Comparison of ENCODE assay signal across 8 mouse cellular contexts in genomic region chr16:31948345-31948774, GRCm38 (mm10). TPM values are rescaled to one million over a fixed set of nuclear protein-coding genes. Genes with fewer than 3 reads are reported as not detected.
DNase-seq lines count a peak whose midpoint lies in the region; ATAC-seq and TF ChIP-seq lines count a peak whose summit lies in the region.

TSS of gene 0610012G03Rik (minus strand) at chr16:31948494.
TSS of gene Ncbp2 (plus strand) at chr16:31948513.

- H3K27ac ChIP-seq in forebrain, embryonic 13.5 days, result peak within 1 kb of the TSS; percentile 91
- peak within 1 kb of the TSS; percentile 85 for H3K27ac ChIP-seq in liver, postnatal 0 days (ENCODE audit: low read depth)
- peak within 1 kb of the TSS; percentile 93 for H3K27ac ChIP-seq in neural tube, embryonic 14.5 days (ENCODE audit: low read depth, low read length)

- intact Hi-C loops in heart, postnatal 10 days (cut with DNase I), result loop anchor here (2.0 to 5.0 kb wide), 2 partner anchors 54 to 299 kb away; partner anchors contain the start of genes Fbxo45, Senp5 and Wdr53

- peak within 1 kb of the TSS; percentile 99 for H3K4me3 ChIP-seq in E14TG2a.4 (replicated peaks; ENCODE audit: low read length)
- H3K4me3 ChIP-seq in forebrain, embryonic 13.5 days, result peak within 1 kb of the TSS; percentile 94
- peak within 1 kb of the TSS; percentile 79 for H3K4me3 ChIP-seq in liver, postnatal 0 days (ENCODE audit: low read depth, low read length)
- peak within 1 kb of the TSS; percentile 93 for H3K4me3 ChIP-seq in neural tube, embryonic 14.5 days (ENCODE audit: low read depth, low read length)

- peak within 1 kb of the TSS; percentile 90 for H3K9ac ChIP-seq in forebrain, embryonic 13.5 days
- peak within 1 kb of the TSS; percentile 88 for H3K9ac ChIP-seq in liver, postnatal 0 days (replicated peaks)
- peak within 1 kb of the TSS; percentile 93 for H3K9ac ChIP-seq in neural tube, embryonic 14.5 days (replicated peaks; ENCODE audit: low read depth, low read length)

- TF ChIP-seq EP300 in liver, postnatal 0 days (IDR thresholded peaks at IDR 0.05; ENCODE audit: low read depth), result no peak; the same call in 1 of the 2 replicates

- H3K9me3 ChIP-seq in E14TG2a.4 (ENCODE audit: low read length), result no peaks in the 10 kb centered on the region
- H3K9me3 ChIP-seq in forebrain, embryonic 13.5 days (replicated peaks), result no peaks in the 10 kb centered on the region
- H3K9me3 ChIP-seq in liver, postnatal 0 days (ENCODE audit: low read length), result no peaks in the 10 kb centered on the region
- H3K9me3 ChIP-seq in neural tube, embryonic 14.5 days (ENCODE audit: control insufficient read depth, low read length), result no peaks in the 10 kb centered on the region

- peaks cover 64% of the 10 kb centered on the region for H3K4me1 ChIP-seq in E14TG2a.4 (replicated peaks; ENCODE audit: low read depth, low read length)
- peaks cover 50% of the 10 kb centered on the region for H3K4me1 ChIP-seq in forebrain, embryonic 13.5 days
- H3K4me1 ChIP-seq in liver, postnatal 0 days (ENCODE audit: insufficient read depth), result peaks cover 21% of the 10 kb centered on the region
- peaks cover 27% of the 10 kb centered on the region for H3K4me1 ChIP-seq in neural tube, embryonic 14.5 days (ENCODE audit: control insufficient read depth, insufficient read depth, low read length)

- ATAC-seq in forebrain, embryonic 13.5 days, result peak; percentile 96
- ATAC-seq in liver, postnatal 0 days, result peak; percentile 94
- peak; percentile 91 for ATAC-seq in neural tube, embryonic 14.5 days (ENCODE audit: low read depth)

- peaks cover 61% of the 10 kb centered on the region for H3K36me3 ChIP-seq in E14TG2a.4 (ENCODE audit: insufficient read depth, low read length)
- peaks cover 33% of the 10 kb centered on the region for H3K36me3 ChIP-seq in forebrain, embryonic 13.5 days (ENCODE audit: poor library complexity, severe bottlenecking)
- 0 out of 2 replicates have a peak, but pooled peaks cover 6% of the 10 kb centered on the region for H3K36me3 ChIP-seq in liver, postnatal 0 days (replicated peaks; ENCODE audit: insufficient read depth, low read length)
- no peaks in the 10 kb centered on the region for H3K36me3 ChIP-seq in neural tube, embryonic 14.5 days (ENCODE audit: control insufficient read depth, insufficient read depth, low read length)

- TF ChIP-seq CTCF in E14TG2a.4 (conservative IDR thresholded peaks at IDR 0.05; ENCODE audit: low read length), result no peak
- TF ChIP-seq CTCF in liver, postnatal 0 days (IDR thresholded peaks at IDR 0.05; ENCODE audit: low read depth), result no peak; the same call in 1 of the 2 replicates

- H3K4me2 ChIP-seq in forebrain, embryonic 13.5 days, result peak within 1 kb of the TSS; percentile 91
- peak within 1 kb of the TSS; percentile 89 for H3K4me2 ChIP-seq in liver, postnatal 0 days (ENCODE audit: low read depth, low read length)
- peak within 1 kb of the TSS; percentile 85 for H3K4me2 ChIP-seq in neural tube, embryonic 14.5 days (ENCODE audit: low read depth, low read length)

- H3K27me3 ChIP-seq in E14TG2a.4 (ENCODE audit: insufficient read depth, low read length), result no peaks in the 10 kb centered on the region
- H3K27me3 ChIP-seq in forebrain, embryonic 13.5 days, result no peaks in the 10 kb centered on the region
- H3K27me3 ChIP-seq in liver, postnatal 0 days (ENCODE audit: insufficient read depth, low read length), result no peaks in the 10 kb centered on the region
- no peaks in the 10 kb centered on the region for H3K27me3 ChIP-seq in neural tube, embryonic 14.5 days (ENCODE audit: control insufficient read depth, insufficient read depth, low read length)

- peak; percentile 91 for DNase-seq in c-Kit-positive CD71-positive TER-119-positive erythroid progenitor cells, embryonic 14.5 days (ENCODE audit: low spot score)
- peak; percentile 97 to 98 for DNase-seq in heart, postnatal 10 days
- DNase-seq in large intestine, adult 2 months (ENCODE audit: low read depth, low spot score), result peak; percentile 62
- peak; percentile 98 for DNase-seq in liver, postnatal 0 days
- peak; percentile 98 for DNase-seq in testis, postnatal 10 days (ENCODE audit: low spot score)

- under 1% methylated on average over 52 of the region's 55 CpGs for WGBS in forebrain, embryonic 13.5 days
- WGBS in large intestine, adult 2 months, result under 1% methylated on average over 55 of the region's 55 CpGs
- 0% methylated on average over 43 of the region's 55 CpGs for WGBS in liver, postnatal 0 days (ENCODE audit: insufficient replicate concordance)
- under 1% methylated on average over 46 of the region's 55 CpGs for WGBS in neural tube, embryonic 14.5 days

RNA-seq across cellular contexts. Expression of gene 0610012G03Rik, which starts in this region (rescaled TPM):
- 99.7 and 103 TPM in 2 replicates for polyA plus RNA-seq in forebrain, embryonic 13.5 days (2015; fragmentation: Nextera tagmentation; extraction: Ambion mirVana)
- 10 to 100 TPM; 73.1 to 74.1 TPM for total RNA-seq in heart, postnatal 10 days (2021)
- polyA plus RNA-seq in large intestine, adult 2 months (2012; rRNA removed), result 59.9 and 74.7 TPM in 2 replicates
- polyA plus RNA-seq in liver, postnatal 0 days (2015; fragmentation: Nextera tagmentation; extraction: Ambion mirVana), result 58.1 and 58.4 TPM in 2 replicates
- polyA plus RNA-seq in neural tube, embryonic 14.5 days (2014; fragmentation: Nextera tagmentation; extraction: Ambion mirVana), result 115 and 124 TPM in 2 replicates

RNA-seq across cellular contexts. Expression of gene Ncbp2, which starts in this region (rescaled TPM):
- 121 TPM in 2 replicates for polyA plus RNA-seq in forebrain, embryonic 13.5 days (2015; fragmentation: Nextera tagmentation; extraction: Ambion mirVana)
- 10 to 100 TPM; 22.4 to 29.3 TPM for total RNA-seq in heart, postnatal 10 days (2021)
- polyA plus RNA-seq in large intestine, adult 2 months (2012; rRNA removed), result 5.8 and 6.8 TPM in 2 replicates
- polyA plus RNA-seq in liver, postnatal 0 days (2015; fragmentation: Nextera tagmentation; extraction: Ambion mirVana), result 20.4 and 21.4 TPM in 2 replicates
- polyA plus RNA-seq in neural tube, embryonic 14.5 days (2014; fragmentation: Nextera tagmentation; extraction: Ambion mirVana), result 92.0 and 92.9 TPM in 2 replicates

Comparison
In these comparisons a context has a peak if more than half of its experiments do, and no peak if none do; other contexts are left out.
1. Peak in every context shown above with its lines: DNase-seq, ATAC-seq, H3K4me3 ChIP-seq and H3K27ac ChIP-seq.